Mouse (Mus musculus): ENCODE measurements around the gene Rcbtb2. TPM values are rescaled to one million over a fixed set of nuclear protein-coding genes. Genes with fewer than 3 reads are reported as not detected.

The Rcbtb2 gene
- polyA plus RNA-seq, 1 experiment from 2014 or later = 71.4 TPM

GRCm38 (mm10) chr14:73255426-73255970, 132.7 kb downstream of the Rcbtb2 start:
- H3K36me3 ChIP-seq (ENCODE audit: control insufficient read depth, insufficient read depth, low read length) = no peaks in the 10 kb centered on the region
- 53% methylated on average over 3 of the region's 3 CpGs for WGBS (ENCODE audit: insufficient replicate concordance)
- no peak overlapping the region for H3K9ac ChIP-seq (ENCODE audit: low read depth, low read length)
- H3K4me2 ChIP-seq = no peak overlapping the region
- H3K9me3 ChIP-seq (replicated peaks; ENCODE audit: control insufficient read depth, low read length) = no peaks in the 10 kb centered on the region
- no peaks in the 10 kb centered on the region for H3K27me3 ChIP-seq (ENCODE audit: control insufficient read depth, insufficient read depth, low read length)
- H3K4me1 ChIP-seq (ENCODE audit: control insufficient read depth, insufficient read depth, low read length) = no peaks in the 10 kb centered on the region
- no peak overlapping the region for H3K27ac ChIP-seq (ENCODE audit: low read depth, low read length)
- no peak overlapping the region for H3K4me3 ChIP-seq (ENCODE audit: low read depth, low read length)
- ATAC-seq (replicated peaks; ENCODE audit: insufficient number of reproducible peaks, low FRiP score, low TSS enrichment) = no peak

GRCm38 (mm10) chr14:73257348-73257747, 134.5 kb downstream of the Rcbtb2 start:
- 66% methylated on average over 7 of the region's 7 CpGs for WGBS (ENCODE audit: insufficient replicate concordance)
- Histone ChIP-seq H3K9me3 (replicated peaks; ENCODE audit: control insufficient read depth, low read length) (no peaks in the 10 kb centered on the region), H3K27me3 (ENCODE audit: control insufficient read depth, insufficient read depth, low read length) (no peaks in the 10 kb centered on the region), H3K4me3 (ENCODE audit: low read depth, low read length) (no peak overlapping the region), H3K4me1 (ENCODE audit: control insufficient read depth, insufficient read depth, low read length) (no peaks in the 10 kb centered on the region), H3K9ac (ENCODE audit: low read depth, low read length) (no peak overlapping the region), H3K27ac (ENCODE audit: low read depth, low read length) (no peak overlapping the region), H3K36me3 (ENCODE audit: control insufficient read depth, insufficient read depth, low read length) (no peaks in the 10 kb centered on the region), H3K4me2 (no peak overlapping the region)
- ATAC-seq (replicated peaks; ENCODE audit: insufficient number of reproducible peaks, low FRiP score, low TSS enrichment) = no peak

MicroRNA genes within 50 kb of the gene (microRNA counts, 519-probe panel; counts per million panel counts)
- 32.2 counts per million for microRNA mmu-miR-687

Small RNA genes within 50 kb of the gene (microRNA-seq; reads per million reads assigned to microRNA genes)
- gene Mir687 (ENCODE audit: borderline number of aligned reads) = not detected

Other genes with a start within 250 kb of the Rcbtb2 start
- gene Cysltr2, start 73.9 kb upstream of the Rcbtb2 start, polyA plus RNA-seq (2014; fragmentation: Nextera tagmentation; extraction: Ambion mirVana) = not detected in 2 replicates
- 8.8 and 10.5 TPM in 2 replicates for gene Lpar6, start 114.9 kb downstream of the Rcbtb2 start, polyA plus RNA-seq (2014; fragmentation: Nextera tagmentation; extraction: Ambion mirVana)
- 15.6 and 18.1 TPM in 2 replicates for gene Rb1, start 202.8 kb downstream of the Rcbtb2 start, polyA plus RNA-seq (2014; fragmentation: Nextera tagmentation; extraction: Ambion mirVana)